Mouse (Mus musculus): Measurements from ENCODE around the gene Gimap3. TPM values are rescaled to one million over a fixed set of nuclear protein-coding genes. Genes with fewer than 3 reads are reported as not detected.

Gene Gimap3
- 0.17 and 0.42 TPM in 2 replicates for polyA plus RNA-seq (2012; rRNA removed)

- no peaks in the 10 kb centered on the region for H3K36me3 ChIP-seq (ENCODE audit: control insufficient read depth, insufficient read depth, low read length)
- H3K27me3 ChIP-seq (ENCODE audit: control insufficient read depth, insufficient read depth, low read length), result no peaks in the 10 kb centered on the region
- TF ChIP-seq POLR2A (IDR thresholded peaks at IDR 0.05; ENCODE audit: control insufficient read depth, low read depth, low read length) (no peak), CTCF (IDR thresholded peaks at IDR 0.05; ENCODE audit: control insufficient read depth, insufficient read depth, insufficient replicate concordance, low read depth, low read length) (no peak)
- no peaks in the 10 kb centered on the region for H3K4me1 ChIP-seq (ENCODE audit: control insufficient read depth, insufficient read depth, low read length)
- no peak within 1 kb of the TSS for H3K4me3 ChIP-seq (ENCODE audit: control insufficient read depth, low read depth, low read length)
- H3K27ac ChIP-seq (ENCODE audit: control insufficient read depth, insufficient read depth, low read depth, low read length), result no peak within 1 kb of the TSS
These were observed at the start of gene Gimap3 for GRCm38 (mm10) chr6:48770696-48771095. Gimap3 (minus strand) TSS chr6:48770851.

GRCm38 (mm10) chr6:48817815-48818214 is 47.2 kb upstream of the Gimap3 start:
- Histone ChIP-seq H3K4me3 (ENCODE audit: control insufficient read depth, low read depth, low read length) (no peak overlapping the region), H3K36me3 (ENCODE audit: control insufficient read depth, insufficient read depth, low read length) (no peaks in the 10 kb centered on the region), H3K4me1 (ENCODE audit: control insufficient read depth, insufficient read depth, low read length) (peaks cover 6% of the 10 kb centered on the region), H3K27me3 (ENCODE audit: control insufficient read depth, insufficient read depth, low read length) (no peaks in the 10 kb centered on the region), H3K27ac (ENCODE audit: control insufficient read depth, insufficient read depth, low read depth, low read length) (no peak overlapping the region)
- peak; percentile 76; the same call in 1 of the 2 replicates for TF ChIP-seq CTCF (IDR thresholded peaks at IDR 0.05; ENCODE audit: control insufficient read depth, insufficient read depth, insufficient replicate concordance, low read depth, low read length)
- no peak for TF ChIP-seq POLR2A (IDR thresholded peaks at IDR 0.05; ENCODE audit: control insufficient read depth, low read depth, low read length)

GRCm38 (mm10) chr6:48815013-48815412 is 44.4 kb upstream of the Gimap3 start:
- TF ChIP-seq POLR2A (IDR thresholded peaks at IDR 0.05; ENCODE audit: control insufficient read depth, low read depth, low read length) (no peak), CTCF (IDR thresholded peaks at IDR 0.05; ENCODE audit: control insufficient read depth, insufficient read depth, insufficient replicate concordance, low read depth, low read length) (no peak)
- no peak overlapping the region for H3K27ac ChIP-seq (ENCODE audit: control insufficient read depth, insufficient read depth, low read depth, low read length)
- no peaks in the 10 kb centered on the region for H3K36me3 ChIP-seq (ENCODE audit: control insufficient read depth, insufficient read depth, low read length)
- no peaks in the 10 kb centered on the region for H3K27me3 ChIP-seq (ENCODE audit: control insufficient read depth, insufficient read depth, low read length)
- no peak overlapping the region for H3K4me3 ChIP-seq (ENCODE audit: control insufficient read depth, low read depth, low read length)
- peaks cover 6% of the 10 kb centered on the region for H3K4me1 ChIP-seq (ENCODE audit: control insufficient read depth, insufficient read depth, low read length)

GRCm38 (mm10) chr6:48809494-48810219 is 39.0 kb upstream of the Gimap3 start:
- no peaks in the 10 kb centered on the region for H3K4me1 ChIP-seq (ENCODE audit: control insufficient read depth, insufficient read depth, low read length)
- no peaks in the 10 kb centered on the region for H3K36me3 ChIP-seq (ENCODE audit: control insufficient read depth, insufficient read depth, low read length)
- no peak for TF ChIP-seq CTCF (IDR thresholded peaks at IDR 0.05; ENCODE audit: control insufficient read depth, insufficient read depth, insufficient replicate concordance, low read depth, low read length)
- no peak for TF ChIP-seq POLR2A (IDR thresholded peaks at IDR 0.05; ENCODE audit: control insufficient read depth, low read depth, low read length)
- no peak overlapping the region for H3K27ac ChIP-seq (ENCODE audit: control insufficient read depth, insufficient read depth, low read depth, low read length)
- no peaks in the 10 kb centered on the region for H3K27me3 ChIP-seq (ENCODE audit: control insufficient read depth, insufficient read depth, low read length)
- H3K4me3 ChIP-seq (ENCODE audit: control insufficient read depth, low read depth, low read length), result no peak overlapping the region

GRCm38 (mm10) chr6:48806746-48807145 is 36.1 kb upstream of the Gimap3 start:
- no peak overlapping the region for H3K4me3 ChIP-seq (ENCODE audit: control insufficient read depth, low read depth, low read length)
- H3K4me1 ChIP-seq (ENCODE audit: control insufficient read depth, insufficient read depth, low read length), result peaks cover 4% of the 10 kb centered on the region
- H3K27me3 ChIP-seq (ENCODE audit: control insufficient read depth, insufficient read depth, low read length), result no peaks in the 10 kb centered on the region
- H3K36me3 ChIP-seq (ENCODE audit: control insufficient read depth, insufficient read depth, low read length), result no peaks in the 10 kb centered on the region
- TF ChIP-seq CTCF (IDR thresholded peaks at IDR 0.05; ENCODE audit: control insufficient read depth, insufficient read depth, insufficient replicate concordance, low read depth, low read length) (no peak), POLR2A (IDR thresholded peaks at IDR 0.05; ENCODE audit: control insufficient read depth, low read depth, low read length) (no peak)
- no peak overlapping the region for H3K27ac ChIP-seq (ENCODE audit: control insufficient read depth, insufficient read depth, low read depth, low read length)

GRCm38 (mm10) chr6:48804346-48804745 is 33.7 kb upstream of the Gimap3 start:
- Histone ChIP-seq H3K4me3 (ENCODE audit: control insufficient read depth, low read depth, low read length) (no peak overlapping the region), H3K36me3 (ENCODE audit: control insufficient read depth, insufficient read depth, low read length) (no peaks in the 10 kb centered on the region), H3K4me1 (ENCODE audit: control insufficient read depth, insufficient read depth, low read length) (peaks cover 4% of the 10 kb centered on the region), H3K27me3 (ENCODE audit: control insufficient read depth, insufficient read depth, low read length) (no peaks in the 10 kb centered on the region), H3K27ac (ENCODE audit: control insufficient read depth, insufficient read depth, low read depth, low read length) (no peak overlapping the region)
- TF ChIP-seq CTCF (IDR thresholded peaks at IDR 0.05; ENCODE audit: control insufficient read depth, insufficient read depth, insufficient replicate concordance, low read depth, low read length) (no peak), POLR2A (IDR thresholded peaks at IDR 0.05; ENCODE audit: control insufficient read depth, low read depth, low read length) (no peak)

- TF ChIP-seq CTCF (IDR thresholded peaks at IDR 0.05; ENCODE audit: control insufficient read depth, insufficient read depth, insufficient replicate concordance, low read depth, low read length) (no peak), POLR2A (IDR thresholded peaks at IDR 0.05; ENCODE audit: control insufficient read depth, low read depth, low read length) (no peak)
- Histone ChIP-seq H3K27ac (ENCODE audit: control insufficient read depth, insufficient read depth, low read depth, low read length) (no peak overlapping the region), H3K4me1 (ENCODE audit: control insufficient read depth, insufficient read depth, low read length) (peaks cover 4% of the 10 kb centered on the region), H3K4me3 (ENCODE audit: control insufficient read depth, low read depth, low read length) (no peak overlapping the region), H3K36me3 (ENCODE audit: control insufficient read depth, insufficient read depth, low read length) (no peaks in the 10 kb centered on the region), H3K27me3 (ENCODE audit: control insufficient read depth, insufficient read depth, low read length) (no peaks in the 10 kb centered on the region)
These were observed 32.9 kb upstream of the Gimap3 start for GRCm38 (mm10) chr6:48803406-48804051.
